Mouse (Mus musculus): Measurements from ENCODE around the gene Syne1.

DNA sequence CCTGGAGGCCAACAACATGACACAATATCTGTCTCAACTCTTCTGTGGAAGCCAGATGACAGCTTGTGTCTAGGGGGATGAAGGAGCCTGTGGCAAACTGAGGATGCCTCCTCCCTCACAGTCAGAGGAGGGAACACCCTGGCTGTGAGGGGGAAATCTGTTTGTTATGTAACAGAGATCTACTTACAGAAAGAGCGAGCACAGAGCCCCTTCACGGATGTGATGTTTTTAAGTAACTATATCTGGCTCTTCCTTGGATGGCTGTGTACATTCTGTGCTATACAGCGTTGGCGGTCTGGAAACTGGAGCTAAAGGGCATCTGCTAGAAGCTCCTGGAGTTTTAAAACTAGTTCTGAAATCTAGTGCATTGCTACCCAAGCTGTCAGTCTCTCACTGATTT lies 360.5 kb downstream of the Syne1 start:
- TF ChIP-seq CTCF (IDR thresholded peaks at IDR 0.05; ENCODE audit: low read depth) (no peak), EP300 (IDR thresholded peaks at IDR 0.05; ENCODE audit: low read depth) (no peak)

All from liver, postnatal 0 days (tissue).